Mouse (Mus musculus) ES-E14 (cell line): ENCODE data around the gene Matn1. TPM values are rescaled to one million over a fixed set of nuclear protein-coding genes. Genes with fewer than 3 reads are reported as not detected.
A peak's percentile ranks its signal among the peaks of the same experiment; 100 is the strongest.

Experiments used
- DNase-seq: peaks from one replicate; pipeline ENCODE4 v3.0.0-alpha.2; 2013; ENCODE audit warnings: low read depth, low spot score
- H3K27ac ChIP-seq: 2 replicates; pipeline ENCODE4 v1.5.1; 2012; ENCODE audit warnings: low read depth, mild to moderate bottlenecking, low read length, moderate library complexity, mixed read lengths; ENCODE audit not compliant: poor library complexity, insufficient read depth, severe bottlenecking
- H3K36me3 ChIP-seq: 2 replicates; pipeline ENCODE4 v1.6.1; 2012; ENCODE audit warnings: mild to moderate bottlenecking, low read length, moderate library complexity, mixed read lengths; ENCODE audit not compliant: control insufficient read depth, poor library complexity, insufficient read depth, severe bottlenecking
- H3K4me1 ChIP-seq, 2 experiments: fragments of 150-350 bp in 1 of 2; sonication (generic) in 1 of 2; 2 replicates each; pipeline ENCODE4 v1.6.1; 2012; ENCODE audit warnings: low read length in 2 of 2, mild to moderate bottlenecking in 1 of 2, mixed read lengths in 1 of 2; ENCODE audit not compliant: control insufficient read depth in 2 of 2, insufficient read depth in 2 of 2, poor library complexity in 1 of 2
- H3K4me3 ChIP-seq, 2 experiments: fragments of 150-350 bp in 1 of 2; sonication (generic) in 1 of 2; 2 replicates each; pipeline ENCODE4 v1.5.1; 2012; ENCODE audit warnings: low read length in 2 of 2, low read depth in 1 of 2, mild to moderate bottlenecking in 1 of 2, mixed read lengths in 1 of 2; ENCODE audit not compliant: insufficient read depth in 1 of 2, poor library complexity in 1 of 2, severe bottlenecking in 1 of 2
- H3K9ac ChIP-seq: 2 replicates; pipeline ENCODE4 v1.6.1; 2012; ENCODE audit warnings: low read depth, mild to moderate bottlenecking, low read length, mixed read lengths; ENCODE audit not compliant: poor library complexity, insufficient read depth, severe bottlenecking
- H3K9me3 ChIP-seq: fragments of 150-350 bp; sonication (generic); 2 replicates; pipeline ENCODE4 v1.6.1; 2012; ENCODE audit warnings: low read depth, mild to moderate bottlenecking, low read length; ENCODE audit not compliant: control insufficient read depth, insufficient read depth
- CHD2 ChIP-seq: IDR thresholded peaks from 2 replicates; pipeline ENCODE4 v1.6.1; 2014; ENCODE audit warnings: mild to moderate bottlenecking, low read depth, low read length, inconsistent platforms
- HCFC1 ChIP-seq: IDR thresholded peaks from 2 replicates; pipeline ENCODE4 v1.6.1; 2012; ENCODE audit warnings: low read length, inconsistent platforms, borderline replicate concordance; ENCODE audit not compliant: insufficient read depth
- MAFK ChIP-seq: IDR thresholded peaks from 2 replicates; pipeline ENCODE4 v1.6.1; 2014; ENCODE audit warnings: mild to moderate bottlenecking, low read depth, low read length, inconsistent platforms; ENCODE audit not compliant: insufficient read depth
- ZC3H11A ChIP-seq: IDR thresholded peaks from 2 replicates; pipeline ENCODE4 v1.6.1; 2012; ENCODE audit warnings: low read depth, mild to moderate bottlenecking, inconsistent platforms, low read length, borderline replicate concordance
- ZNF384 ChIP-seq: IDR thresholded peaks from 2 replicates; pipeline ENCODE4 v1.6.1; 2012; ENCODE audit warnings: low read depth, low read length, inconsistent platforms
- in situ Hi-C, 2 experiments: fragments of 600-800 bp; cut with MboI; formaldehyde crosslinking; loops; one replicate each; pipeline ENCODE4 v1.15.1; 2025; ENCODE audit warnings: low sequenced_read_pairs in 2 of 2, inconsistent platforms in 1 of 2; ENCODE audit not compliant: unreplicated experiment in 2 of 2
- total RNA-seq: library from RNA; depleted of rRNA; stranded (reverse); fragments of 300-350 nt; gene quantifications from 2 replicates; pipeline ENCODE4 v1.2.3, GENCODE M21; 2012

The Matn1 gene
- total RNA-seq, 1 experiment: 2.0 TPM

DNA sequence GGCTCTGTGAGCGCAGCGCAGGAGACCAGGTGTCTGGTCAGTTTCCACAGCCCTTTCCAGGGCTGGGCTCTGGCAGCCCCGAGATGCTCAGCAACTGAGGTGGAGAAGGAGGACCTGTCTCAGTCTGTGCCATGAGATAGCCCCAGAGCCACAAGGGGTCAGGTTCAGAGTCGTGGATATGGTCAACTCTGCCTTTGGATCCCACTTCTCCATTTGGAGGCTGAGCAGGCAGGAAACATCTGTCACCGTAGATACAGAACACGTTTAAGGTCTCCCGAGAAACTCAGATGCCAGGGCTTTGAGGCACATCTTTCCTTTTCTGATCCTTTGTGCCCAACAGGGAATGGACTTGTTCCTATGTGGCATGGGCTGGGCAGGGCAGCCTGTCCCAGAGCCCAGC, 594 bp downstream of the Matn1 start:
- DNase-seq: no peak
- Histone ChIP-seq H3K9ac (no peak overlapping the region), H3K4me1 (peaks cover 0 to 14% of the 10 kb centered on the region in 2 experiments; a peak in 2 of 4 replicates), H3K36me3 (no peaks in the 10 kb centered on the region), H3K27ac (no peak overlapping the region), H3K9me3 (no peaks in the 10 kb centered on the region), H3K4me3 (no peak overlapping the region)
- no peak for TF ChIP-seq CHD2
- in situ Hi-C loops: loop anchor here (5.0 to 10.0 kb wide), 3 partner anchors 42 to 157 kb away; no protein-coding TSS in a partner anchor

DNA sequence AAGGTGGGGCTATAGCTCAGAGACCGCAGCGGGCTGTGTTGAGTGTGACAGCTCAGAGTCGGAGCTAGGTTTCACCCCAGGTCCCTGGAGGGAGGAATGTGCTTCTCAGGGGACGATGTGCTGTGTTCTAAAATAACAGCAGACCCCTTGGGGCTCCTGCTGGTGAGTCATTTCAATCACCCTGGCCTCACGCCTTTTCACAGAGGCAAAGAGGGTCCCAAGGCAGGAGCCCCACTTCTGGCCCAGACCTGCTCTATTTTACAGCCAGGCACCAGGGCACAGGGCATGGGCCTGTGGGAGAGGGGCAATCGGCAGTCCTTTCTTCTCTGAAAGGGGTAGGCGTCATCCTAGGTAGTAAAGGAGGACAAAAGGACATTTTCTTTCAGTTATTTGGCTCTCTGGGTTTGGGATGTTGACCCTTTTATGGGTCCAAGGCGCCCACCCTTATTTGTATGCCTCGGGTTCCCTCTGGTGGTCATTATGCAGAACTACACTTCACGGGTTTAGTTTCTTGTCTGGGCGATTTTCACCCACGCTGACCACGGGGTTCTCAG, 3.0 kb downstream of the Matn1 start:
- Histone ChIP-seq H3K9ac (no peak overlapping the region), H3K4me3 (no peak overlapping the region), H3K36me3 (no peaks in the 10 kb centered on the region), H3K4me1 (peaks cover 0 to 14% of the 10 kb centered on the region in 2 experiments; a peak in 2 of 4 replicates), H3K27ac (no peak overlapping the region), H3K9me3 (no peaks in the 10 kb centered on the region)
- in situ Hi-C loops: loop anchor here (5.0 to 10.0 kb wide), 2 partner anchors 52 to 160 kb away; no protein-coding TSS in a partner anchor
- DNase-seq: no peak
- no peak for TF ChIP-seq HCFC1
- peak; percentile 93 for TF ChIP-seq ZC3H11A

DNA sequence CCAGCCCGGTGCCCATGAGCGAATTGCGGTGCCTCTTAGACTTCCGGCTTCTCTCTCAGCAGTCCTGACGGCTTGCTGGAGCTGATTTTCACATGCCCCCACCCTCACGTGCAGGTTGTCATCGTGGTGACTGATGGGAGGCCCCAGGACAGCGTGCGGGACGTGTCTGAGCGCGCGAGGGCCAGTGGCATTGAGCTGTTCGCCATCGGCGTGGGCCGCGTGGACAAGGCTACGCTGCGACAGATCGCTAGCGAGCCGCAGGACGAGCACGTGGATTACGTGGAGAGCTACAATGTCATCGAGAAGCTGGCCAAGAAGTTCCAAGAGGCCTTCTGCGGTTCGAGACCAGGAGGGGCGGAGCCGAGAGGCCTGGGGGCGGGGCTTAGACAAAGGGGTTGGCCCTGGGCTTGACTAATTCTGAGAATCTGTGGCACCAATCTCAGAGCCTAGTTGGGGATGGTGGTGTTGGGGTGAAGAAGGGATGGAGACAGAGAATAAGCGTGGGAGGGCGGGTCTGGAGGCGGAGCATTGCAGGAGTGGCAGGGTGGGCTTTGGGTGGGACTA, 5.7 kb downstream of the Matn1 start:
- H3K9me3 ChIP-seq: no peaks in the 10 kb centered on the region
- no peak overlapping the region for H3K27ac ChIP-seq
- H3K4me1 ChIP-seq: peaks cover 0 to 5% of the 10 kb centered on the region in 2 experiments; a peak in 1 of 4 replicates
- H3K9ac ChIP-seq: no peak overlapping the region
- no peak for DNase-seq
- in situ Hi-C loops: loop anchor here (5.0 to 25.0 kb wide), 4 partner anchors 55 to 887 kb away; partner anchors contain the start of genes Mecr (in 1 of the 2) and Ptpru (in 1 of the 2)
- no peaks in the 10 kb centered on the region for H3K36me3 ChIP-seq
- H3K4me3 ChIP-seq: peak overlapping the region in 1 of 2 experiments; percentile 6; a peak in 1 of 4 replicates
- TF ChIP-seq HCFC1 (no peak), MAFK (no peak)

GRCm38 (mm10) chr4:130952531-130952930, 8.3 kb downstream of the Matn1 start:
- Histone ChIP-seq H3K27ac (no peak overlapping the region), H3K4me1 (peaks cover 0 to 3% of the 10 kb centered on the region in 2 experiments; a peak in 1 of 4 replicates), H3K9me3 (no peaks in the 10 kb centered on the region), H3K9ac (no peak overlapping the region), H3K4me3 (no peak overlapping the region), H3K36me3 (no peaks in the 10 kb centered on the region)
- in situ Hi-C loops: loop anchor here (25.0 kb wide), 2 partner anchors 185 to 885 kb away; partner anchors contain the start of genes Mecr (in 1 of the 2) and Ptpru (in 1 of the 2)
- DNase-seq: peak; percentile 52
- TF ChIP-seq CHD2 (no peak), ZNF384 (no peak)

GRCm38 (mm10) chr4:130957156-130957555, 13.0 kb downstream of the Matn1 start:
- no peak overlapping the region for H3K27ac ChIP-seq
- DNase-seq: no peak
- H3K36me3 ChIP-seq: no peaks in the 10 kb centered on the region
- H3K4me3 ChIP-seq: no peak overlapping the region
- no peaks in the 10 kb centered on the region for H3K9me3 ChIP-seq
- no peak for TF ChIP-seq ZNF384
- no peak for TF ChIP-seq MAFK
- TF ChIP-seq ZC3H11A: no peak
- no peak for TF ChIP-seq HCFC1
- no peak for TF ChIP-seq CHD2
- in situ Hi-C loops: loop anchor here (25.0 kb wide), 2 partner anchors 180 to 880 kb away; partner anchors contain the start of genes Mecr (in 1 of the 2) and Ptpru (in 1 of the 2)
- no peak overlapping the region for H3K9ac ChIP-seq
- H3K4me1 ChIP-seq: peaks cover 0 to 3% of the 10 kb centered on the region in 2 experiments; a peak in 1 of 4 replicates
